Mouse (Mus musculus) colon, adult 2 months (tissue): ENCODE data around the gene L1td1. TPM values are rescaled to one million over a fixed set of nuclear protein-coding genes. Genes with fewer than 3 reads are reported as not detected.

Source experiments
- polyA plus RNA-seq: library from polyadenylated mRNA; depleted of rRNA; stranded (reverse); fragments of >200 nt; gene quantifications from 2 replicates; pipeline ENCODE4 v1.2.3, GENCODE M21; 2012; rRNA removed

Gene L1td1
- not detected in 2 replicates for polyA plus RNA-seq

GRCm38 (mm10) chr4:98726590-98727237, at the start of gene L1td1:
Gene L1td1 (plus strand): TSS chr4:98726734.

Other genes with a start within 250 kb of the L1td1 start
- gene Kank4, start 90.8 kb downstream of the L1td1 start, polyA plus RNA-seq = 0.47 and 0.76 TPM in 2 replicates
- gene I0C0044D17Rik, start 97.1 kb downstream of the L1td1 start, polyA plus RNA-seq = not detected in 2 replicates
- gene Usp1, start 197.1 kb downstream of the L1td1 start, polyA plus RNA-seq = 178 and 189 TPM in 2 replicates